Mouse (Mus musculus): Measurements from ENCODE around the gene Pnrc2.
A peak's percentile ranks its signal among the peaks of the same experiment; 100 is the strongest.

Pnrc2 gene

DNA sequence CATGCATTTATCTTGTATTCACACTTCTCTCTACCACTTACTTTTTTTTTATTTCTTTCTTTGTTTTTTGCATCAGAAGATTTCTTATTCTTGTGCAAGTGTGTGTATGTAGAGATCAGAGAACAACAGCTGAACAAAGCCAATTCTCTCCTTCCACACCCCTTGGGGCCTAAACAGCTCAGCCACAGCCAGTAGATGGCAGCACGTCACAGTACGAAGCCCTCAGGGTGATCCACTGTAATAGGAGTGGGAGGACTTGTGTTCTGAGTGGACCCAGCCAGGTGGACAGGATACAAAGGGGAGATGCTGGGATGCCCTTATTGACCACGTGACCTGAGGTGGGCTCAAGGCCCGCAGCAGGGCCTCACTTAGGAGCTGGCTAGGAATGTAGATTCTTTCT is 16.2 kb upstream of the Pnrc2 start:
- peak; percentile 52 for DNase-seq

DNA sequence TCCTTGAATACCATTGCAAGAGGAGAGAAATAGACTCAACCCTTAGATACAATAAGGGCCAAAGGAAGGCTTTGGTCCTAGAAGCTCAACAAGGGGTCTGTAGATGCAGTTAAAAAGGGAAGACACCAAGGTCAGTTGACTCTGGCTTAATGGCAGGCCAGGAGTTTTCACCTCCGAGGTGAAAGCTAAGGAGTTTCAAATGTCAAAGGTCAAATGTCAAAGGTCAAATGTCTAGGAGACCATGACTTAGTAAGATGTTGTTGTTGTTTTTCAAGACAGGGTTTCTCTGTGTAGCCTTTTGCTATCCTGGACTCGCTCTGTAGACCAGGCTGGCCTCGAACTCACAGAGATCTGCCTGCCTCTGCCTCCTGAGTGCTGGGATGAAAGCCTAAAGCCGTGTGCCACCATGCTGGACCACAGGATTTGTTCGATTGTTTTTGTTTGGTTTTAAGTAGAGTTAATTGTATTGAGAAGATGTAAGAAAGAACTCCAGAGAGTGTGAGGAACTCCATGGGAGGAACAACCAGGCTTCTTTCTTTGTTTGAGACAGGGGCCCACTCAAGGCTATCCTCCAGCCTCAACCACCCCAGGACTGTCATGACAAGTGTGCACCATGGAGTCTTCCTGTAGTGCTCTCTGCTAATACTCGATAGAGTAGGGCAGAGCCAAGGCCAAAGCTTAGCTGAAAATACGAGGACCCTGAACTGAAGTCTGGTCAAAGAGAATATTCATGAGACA is 15.7 kb upstream of the Pnrc2 start:
- DNase-seq = no peak

DNA sequence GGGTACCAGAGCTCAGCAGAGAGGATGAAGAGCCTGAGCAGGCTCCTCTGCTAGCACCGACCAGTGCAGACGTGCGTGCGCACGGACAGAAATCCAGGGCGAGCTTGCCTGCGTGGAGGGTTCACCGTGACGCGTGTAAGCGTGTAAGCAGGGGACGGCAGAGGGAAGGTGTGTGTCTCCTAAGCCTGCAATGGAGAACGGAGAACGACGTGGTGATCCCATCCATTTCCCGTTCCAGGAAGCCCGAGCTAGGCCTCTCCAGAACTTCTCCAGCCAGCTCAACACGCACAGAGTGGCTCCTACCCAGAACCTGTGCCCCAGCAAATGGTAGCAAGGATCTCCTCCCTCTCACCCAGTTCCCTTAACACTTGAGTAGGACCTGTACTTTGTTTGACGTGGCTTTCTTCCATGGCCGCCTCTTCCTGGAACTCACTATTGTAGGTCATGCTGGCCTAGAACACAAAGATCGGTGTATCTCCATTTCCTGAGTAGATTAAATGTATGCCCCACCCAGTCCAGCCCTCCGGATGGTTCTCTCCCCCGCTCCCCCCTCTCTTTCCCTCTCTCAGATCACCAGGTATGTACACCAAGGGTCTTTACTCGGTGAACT is 14.9 kb upstream of the Pnrc2 start:
- no peak for DNase-seq

DNA sequence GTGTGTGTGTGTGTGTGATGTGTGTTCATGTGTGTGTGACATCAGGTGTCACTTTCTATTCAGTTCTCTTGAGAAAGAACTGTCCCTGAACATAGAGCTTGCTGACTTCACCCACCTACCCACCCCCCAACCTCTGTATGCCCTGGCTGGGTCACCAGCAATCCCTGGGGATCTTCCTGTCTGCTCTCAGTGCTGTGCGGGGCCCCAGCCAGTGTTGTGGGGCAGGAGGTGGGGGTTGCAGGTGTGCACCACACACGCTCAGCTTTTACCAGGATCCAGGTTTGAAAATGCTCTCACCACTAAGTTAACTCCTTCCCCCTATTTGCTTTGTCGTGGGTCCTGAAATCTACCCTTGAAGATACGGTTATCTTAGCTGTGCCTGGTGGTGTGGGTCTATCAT is 12.5 kb upstream of the Pnrc2 start:
- no peak for DNase-seq

DNA sequence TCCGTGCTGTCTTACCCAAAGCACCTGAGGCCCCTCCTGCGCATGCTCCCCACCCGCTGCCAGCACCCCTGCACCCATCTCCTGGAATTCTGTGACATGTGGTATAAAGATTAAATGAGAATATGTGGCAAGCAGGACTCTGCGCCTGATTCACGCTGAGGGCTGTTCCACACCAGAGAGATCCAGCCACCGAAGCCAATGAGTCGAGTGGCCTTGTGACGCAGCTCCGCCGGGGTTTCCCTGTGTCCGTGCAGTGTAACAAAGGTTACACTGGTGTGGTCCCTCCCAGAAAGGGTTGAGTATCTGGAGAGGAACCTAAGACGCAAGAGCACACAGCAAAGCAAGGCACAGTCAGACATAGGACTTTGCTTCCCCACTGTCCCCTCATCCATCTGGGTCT is 12.0 kb upstream of the Pnrc2 start:
- no peak for DNase-seq

DNA sequence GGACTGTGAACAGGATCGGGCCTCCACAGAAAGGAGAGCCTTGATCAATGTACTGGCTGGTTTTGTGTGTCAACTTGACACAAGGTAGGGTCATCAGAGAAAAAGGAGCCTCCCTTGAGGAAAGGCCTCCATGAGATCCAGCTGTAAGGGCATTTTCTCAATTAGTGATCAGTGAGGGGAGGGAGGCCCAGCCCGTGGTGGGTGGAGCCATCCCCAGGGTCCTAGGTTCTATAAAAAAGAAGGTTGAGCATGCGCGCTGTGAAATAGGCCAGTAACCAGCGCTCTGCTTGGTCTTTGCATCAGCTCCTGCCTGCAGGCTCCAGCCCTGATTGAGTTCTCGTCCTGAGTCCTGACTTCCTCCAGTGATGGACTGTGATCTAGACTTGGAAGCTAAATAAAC is 10.9 kb upstream of the Pnrc2 start:
- DNase-seq = no peak

DNA sequence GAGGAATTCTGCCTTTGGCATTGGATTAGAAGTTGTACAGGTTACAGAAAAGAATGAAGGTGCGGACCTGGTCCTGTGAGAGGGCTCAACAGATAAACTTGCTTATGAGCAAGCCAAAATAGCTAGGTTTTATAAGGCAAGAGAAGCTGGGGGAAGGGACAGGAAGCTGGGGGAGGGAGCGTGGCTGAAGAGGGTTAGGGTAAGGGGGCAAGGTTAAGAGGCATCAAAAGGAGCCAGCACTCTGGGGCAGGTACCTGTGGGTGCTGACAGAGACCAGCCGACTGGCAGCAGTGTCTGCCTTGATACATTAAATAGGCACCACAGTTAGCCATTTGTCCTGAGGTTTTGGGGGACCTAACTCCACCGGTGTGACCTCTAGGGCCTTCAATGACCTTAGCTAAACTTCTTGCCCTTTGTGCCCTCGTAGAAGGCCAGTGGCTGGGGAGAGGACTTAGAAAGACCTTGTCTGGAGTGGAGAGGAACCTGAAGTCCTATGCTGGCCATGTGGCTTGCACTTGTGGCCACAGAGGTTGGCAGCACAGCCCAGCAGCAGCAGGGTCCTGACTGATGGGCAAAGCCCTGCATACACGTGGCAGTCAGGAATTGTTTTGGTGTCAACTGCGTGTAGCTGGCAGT is 10.3 kb upstream of the Pnrc2 start:
- no peak for DNase-seq

DNA sequence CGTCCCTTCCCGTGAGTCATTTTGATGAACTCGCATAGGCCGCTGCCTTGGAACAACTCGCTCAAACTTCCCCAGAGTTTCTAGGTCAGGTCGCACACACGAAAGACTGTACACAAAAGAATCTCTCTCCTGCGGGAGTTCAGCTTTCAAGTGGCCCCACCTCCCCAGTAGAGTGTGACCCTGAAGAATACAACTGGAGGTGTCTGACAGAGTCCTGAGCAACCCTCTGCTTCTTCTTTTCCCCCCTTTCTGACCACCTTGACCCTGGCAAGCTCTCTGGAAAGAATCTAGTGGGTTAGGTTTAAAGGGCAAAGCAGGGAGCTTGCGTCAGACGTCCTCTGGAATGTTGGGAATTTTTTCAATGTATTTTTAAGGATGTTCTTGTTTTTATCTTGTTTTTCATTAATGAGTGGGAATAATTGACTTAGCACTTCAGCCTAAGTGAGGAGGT is 9.8 kb upstream of the Pnrc2 start:
- no peak for DNase-seq

DNA sequence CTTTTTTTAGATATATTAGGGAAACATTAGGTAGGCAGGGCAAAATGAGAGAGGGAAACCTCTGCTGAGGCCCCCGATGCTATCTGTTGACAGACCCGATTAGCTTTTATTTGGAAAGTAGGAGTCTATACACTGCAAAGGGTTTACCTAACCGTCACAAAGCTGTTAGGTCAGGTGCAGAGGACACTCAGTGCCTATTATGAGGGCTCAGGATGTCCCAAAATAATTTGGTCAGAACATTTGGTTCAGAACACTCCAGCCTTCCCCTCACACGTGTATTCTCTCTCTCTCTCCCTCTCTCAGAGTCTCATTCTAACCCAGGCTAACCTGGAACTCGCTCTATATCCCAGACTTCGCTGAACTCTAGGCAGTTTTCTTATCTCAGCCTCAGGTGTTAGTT is 8.4 kb upstream of the Pnrc2 start:
- no peak for DNase-seq

DNA sequence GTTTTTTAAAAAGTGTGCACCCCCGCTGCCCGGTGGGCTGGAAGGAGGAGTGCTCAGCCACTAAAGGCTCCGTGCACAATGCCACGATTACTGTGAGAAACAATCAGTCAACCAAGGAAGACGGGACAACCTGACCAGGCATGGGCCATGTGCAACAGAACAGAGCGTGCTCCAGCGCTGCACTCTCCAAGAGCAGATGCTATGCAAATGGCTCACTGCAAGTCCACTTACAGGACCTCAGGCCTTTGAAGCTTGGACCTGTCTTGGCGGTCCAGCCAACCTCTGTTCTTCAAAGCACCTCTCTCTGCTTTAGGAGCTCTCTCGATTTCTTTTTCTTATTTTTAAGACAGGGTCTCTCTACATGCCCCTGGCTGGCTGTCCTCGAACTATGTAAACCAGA is 6.9 kb upstream of the Pnrc2 start:
- DNase-seq = no peak

DNA sequence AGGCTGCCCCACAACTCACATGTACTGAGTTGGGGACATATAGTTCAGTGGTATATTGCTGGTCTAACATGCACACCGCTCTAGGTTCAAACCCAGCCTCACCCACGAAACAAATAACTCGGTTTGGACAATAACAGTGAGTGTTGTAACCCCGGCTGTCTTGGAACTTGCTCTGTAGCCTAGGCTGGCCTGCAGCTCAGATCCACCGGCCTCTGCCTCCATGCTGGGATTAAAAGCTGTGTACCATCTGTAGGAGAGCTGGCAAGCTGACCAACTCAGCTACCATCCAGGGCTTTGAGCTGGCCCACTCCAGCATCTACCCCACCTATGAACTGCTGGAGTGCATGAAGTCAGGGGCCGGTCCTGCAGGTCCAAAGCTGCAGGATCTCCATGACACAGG is 6.4 kb upstream of the Pnrc2 start:
- no peak for DNase-seq

DNA sequence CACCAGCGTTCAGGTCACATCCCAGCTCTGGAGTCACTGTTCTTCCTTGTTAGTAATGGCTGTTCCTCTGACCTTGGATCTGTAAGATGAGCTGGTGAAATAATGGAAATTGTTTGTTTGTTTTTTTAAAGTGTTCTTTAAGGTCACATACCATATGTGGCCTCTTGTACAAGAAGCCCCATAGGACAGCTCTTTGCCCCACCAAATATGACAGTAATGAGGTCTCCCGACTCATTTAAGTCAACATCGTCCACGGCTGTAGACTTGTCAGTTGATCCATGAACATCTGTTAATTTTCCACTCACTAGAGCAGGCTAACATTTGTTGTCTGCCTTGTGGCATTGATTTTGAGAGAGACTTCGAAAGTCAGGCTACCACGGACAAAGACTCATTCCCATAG is 5.4 kb upstream of the Pnrc2 start:
- no peak for DNase-seq

DNA sequence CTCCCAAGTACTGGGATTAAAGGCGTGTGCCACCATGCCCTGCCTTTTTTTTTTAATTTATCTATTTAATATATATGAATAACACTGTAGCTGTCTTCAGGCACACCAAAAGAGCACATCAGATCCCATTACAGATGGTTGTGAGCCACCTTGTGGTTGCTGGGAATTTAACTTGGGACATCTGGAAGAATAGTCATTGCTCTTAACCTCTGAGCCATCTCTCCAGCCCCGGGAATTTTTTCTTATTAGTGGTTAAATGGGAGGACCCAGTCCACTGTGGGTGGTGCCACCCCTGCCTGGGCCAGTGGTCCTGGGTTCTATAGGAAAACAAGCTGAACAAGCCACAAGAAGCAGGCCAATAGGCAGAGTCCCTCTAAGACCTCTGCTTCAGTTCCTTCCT is 4.1 kb upstream of the Pnrc2 start:
- no peak for DNase-seq

DNA sequence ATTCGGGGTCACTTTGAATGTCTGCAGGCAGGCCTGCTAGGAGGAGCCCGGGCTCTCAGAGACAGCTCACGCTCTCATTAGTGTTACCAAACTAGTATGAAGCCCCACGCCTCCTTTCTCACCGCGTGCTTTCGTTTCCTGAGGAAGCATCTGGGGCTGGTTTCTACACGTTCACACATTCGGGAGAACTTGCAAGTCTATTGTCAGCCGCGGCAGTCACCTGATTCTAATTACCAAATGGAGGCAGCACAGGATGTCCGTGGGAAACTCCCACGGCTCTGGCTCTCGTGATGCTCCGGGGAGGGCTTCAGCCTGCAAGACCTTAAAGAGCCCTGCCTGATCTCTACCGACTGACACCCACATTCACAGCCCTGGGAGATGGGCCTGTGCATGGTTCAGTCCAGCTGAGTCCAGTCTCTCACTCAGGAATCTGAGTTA is 3.0 kb upstream of the Pnrc2 start:
- DNase-seq = peak; percentile 42

DNA sequence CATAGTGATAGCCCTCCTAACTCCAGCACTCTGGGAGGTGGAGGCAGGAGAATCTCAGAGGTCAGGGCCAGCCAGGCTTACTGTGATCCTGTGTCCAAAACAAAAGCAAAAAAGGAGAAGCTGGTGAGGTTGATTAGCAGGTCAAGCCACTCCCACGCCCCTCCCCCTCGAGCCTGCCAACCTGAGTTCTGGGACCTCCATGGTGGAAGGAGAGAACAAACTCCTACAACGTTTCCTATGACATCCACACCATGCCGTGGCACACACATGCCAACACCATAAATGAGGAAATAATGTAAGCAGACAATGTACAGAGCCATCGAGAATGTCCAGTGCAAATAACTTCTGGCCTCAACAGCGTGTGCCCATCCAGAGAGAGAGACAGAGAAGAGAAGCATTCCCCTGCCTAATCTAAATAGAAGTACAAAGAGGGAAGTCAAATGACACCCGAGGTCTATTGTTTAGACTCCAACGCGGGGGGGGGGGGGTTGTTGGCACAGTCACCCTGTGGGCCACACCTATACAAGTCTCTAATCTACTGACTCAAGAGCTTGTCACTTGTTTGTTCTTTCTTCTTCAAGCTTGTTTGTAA is 2.4 kb upstream of the Pnrc2 start:
- DNase-seq = no peak

DNA sequence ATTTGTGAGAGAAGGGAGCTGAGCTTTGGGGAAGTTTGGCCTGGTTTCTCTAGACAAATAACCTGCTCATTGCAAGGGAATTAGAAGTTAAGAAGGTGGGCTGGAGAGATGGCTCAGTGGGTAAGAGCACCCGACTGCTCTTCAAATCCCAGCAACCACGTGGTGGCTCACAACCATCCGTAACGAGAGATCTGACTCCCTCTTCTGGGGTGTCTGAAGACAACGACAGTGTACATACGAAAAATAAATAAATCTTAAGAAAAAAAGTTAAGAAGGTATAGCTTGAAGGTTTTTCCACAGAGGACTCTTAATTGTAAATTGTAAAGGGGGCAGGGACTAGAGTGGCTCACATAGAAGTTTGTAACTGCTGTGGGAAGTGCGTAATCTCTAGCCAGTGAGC is 1.9 kb upstream of the Pnrc2 start:
- DNase-seq = no peak

DNA sequence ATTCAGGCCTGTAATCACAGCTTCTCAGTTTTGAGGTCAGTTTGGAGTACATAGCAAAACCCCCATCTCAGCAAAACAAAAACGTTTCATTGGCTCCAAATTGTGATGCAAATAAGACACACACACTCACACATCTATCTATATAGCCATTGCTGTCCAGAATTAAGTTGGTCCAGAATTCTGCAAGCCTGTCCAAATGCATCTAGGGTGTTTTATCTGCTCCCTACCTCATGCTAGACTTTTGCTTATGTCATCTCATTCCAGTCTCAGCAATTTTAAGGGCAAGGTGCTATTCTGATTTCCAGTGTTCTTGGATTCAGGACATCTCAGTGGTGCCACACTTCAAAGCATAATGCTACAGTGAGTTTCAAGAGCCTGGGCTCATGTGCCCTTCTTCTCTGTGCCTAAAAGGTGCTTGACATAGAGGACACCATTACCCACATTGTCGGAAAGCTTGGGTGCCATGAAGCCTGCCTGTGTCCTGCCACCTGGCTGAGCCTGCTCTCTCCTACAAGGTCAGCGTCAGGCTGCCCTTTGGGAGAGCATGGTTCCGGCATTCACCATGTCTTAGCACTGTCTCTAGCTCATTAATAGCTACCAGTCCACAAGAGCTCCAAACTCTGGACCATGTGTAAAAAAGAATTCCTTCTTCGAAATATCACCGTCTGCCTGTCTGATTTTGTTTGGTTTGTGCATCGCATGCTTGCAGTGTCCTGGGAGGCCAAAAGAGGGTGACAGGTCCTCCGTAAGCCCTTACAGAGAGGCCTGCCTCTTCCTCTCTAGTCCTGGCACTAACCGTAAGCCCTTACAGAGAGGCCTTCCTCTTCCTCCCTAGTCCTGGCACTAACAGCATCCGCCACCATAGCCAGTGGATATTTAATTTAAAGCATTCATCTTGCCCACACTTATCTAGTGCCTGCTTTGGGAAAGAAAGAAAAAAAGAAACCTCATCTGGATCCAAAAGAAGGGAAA is 1.2 kb upstream of the Pnrc2 start:
- no peak for DNase-seq

DNA sequence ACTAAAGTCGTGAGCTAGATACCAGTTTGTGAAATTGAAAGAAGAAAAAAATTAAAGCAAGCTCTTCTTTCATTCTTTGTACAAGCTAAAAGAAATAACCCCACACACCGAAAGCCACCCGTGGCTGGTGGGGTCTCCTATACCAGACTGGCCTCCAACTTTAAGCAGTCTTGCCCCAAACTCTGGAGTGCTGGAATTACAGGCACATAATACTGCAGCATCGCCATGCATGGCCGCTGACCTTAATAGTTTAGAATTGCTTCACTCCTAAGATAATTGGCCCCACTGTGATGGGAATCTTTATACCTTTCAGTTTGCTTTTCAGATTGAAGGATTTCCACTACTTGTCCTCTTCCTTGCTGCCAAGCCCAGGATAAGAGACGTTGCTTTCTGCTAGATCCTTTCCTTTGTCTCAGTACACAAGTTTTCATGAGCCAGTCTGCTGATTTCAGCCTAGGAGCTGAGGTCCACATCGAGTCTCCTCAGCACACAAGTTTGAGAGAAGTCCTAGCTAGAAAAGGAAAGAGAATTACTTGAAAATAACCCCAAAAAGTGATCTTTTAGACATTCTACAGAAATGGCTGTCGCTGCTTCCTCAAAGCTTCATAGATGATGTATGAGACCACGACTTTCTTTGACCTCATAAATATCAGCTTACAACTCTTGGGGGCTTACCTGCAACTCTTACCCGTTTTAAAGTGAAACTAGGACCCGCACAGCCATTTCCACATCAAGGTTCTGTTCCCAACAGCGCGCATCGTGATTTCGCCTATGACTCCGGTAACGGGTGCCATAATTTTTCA is 860 bp downstream of the Pnrc2 start:
- DNase-seq = no peak

DNA sequence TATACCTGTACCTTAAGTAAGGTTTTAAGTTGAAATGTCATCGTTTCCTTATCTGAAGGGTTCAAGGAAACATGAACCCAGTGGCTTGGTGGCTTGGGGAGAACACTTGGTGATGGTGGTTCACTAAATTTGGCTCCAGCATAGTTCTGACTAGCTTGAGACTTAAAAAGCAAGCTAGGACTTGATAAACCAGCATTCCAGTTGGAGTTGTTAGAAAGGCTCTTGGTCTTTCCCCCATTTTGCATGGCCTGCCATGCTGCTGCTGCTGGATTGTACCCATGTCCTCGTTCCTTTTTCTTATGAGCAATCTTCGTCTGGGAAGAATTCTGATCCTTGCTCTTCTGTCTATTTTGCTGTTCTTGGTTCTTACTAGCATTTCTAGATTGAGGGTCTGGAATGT is 1.6 kb downstream of the Pnrc2 start:
- DNase-seq = no peak

DNA sequence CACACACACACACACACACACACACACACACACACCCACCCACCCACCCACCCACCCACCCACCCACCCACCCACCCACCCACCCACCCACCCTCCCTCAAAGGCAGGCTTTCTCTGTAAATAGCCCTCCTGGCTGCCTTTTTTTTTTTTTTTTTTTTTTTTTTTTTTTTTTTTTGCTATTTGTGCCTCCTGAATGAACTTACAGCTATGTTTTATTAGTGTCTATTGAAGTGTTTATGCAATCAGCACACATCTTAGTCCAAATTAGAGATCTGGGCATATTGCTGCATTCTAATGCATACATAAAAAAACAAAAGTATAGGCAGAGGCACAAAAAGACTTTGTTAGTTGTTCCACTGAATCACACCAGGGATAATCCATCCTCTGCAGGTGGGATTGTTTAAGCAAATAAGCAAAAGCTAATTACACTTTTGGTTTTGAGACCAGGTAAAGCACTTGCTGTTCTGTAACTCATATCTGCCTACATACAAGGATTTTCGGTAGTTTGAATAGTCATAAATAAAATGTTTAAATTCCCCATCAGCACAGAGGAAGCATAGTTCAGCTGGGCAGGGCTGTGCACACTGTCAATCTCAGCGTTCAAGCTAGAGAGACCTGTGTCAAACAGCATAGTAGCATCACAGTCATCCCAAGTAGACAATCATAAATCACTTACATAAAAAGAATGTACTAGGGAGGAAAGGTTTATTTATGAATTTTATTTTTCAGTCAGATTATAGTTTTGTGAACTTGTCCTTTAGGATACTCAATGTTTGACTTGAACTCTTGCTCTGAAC is 3.2 kb downstream of the Pnrc2 start:
- DNase-seq = no peak

DNA sequence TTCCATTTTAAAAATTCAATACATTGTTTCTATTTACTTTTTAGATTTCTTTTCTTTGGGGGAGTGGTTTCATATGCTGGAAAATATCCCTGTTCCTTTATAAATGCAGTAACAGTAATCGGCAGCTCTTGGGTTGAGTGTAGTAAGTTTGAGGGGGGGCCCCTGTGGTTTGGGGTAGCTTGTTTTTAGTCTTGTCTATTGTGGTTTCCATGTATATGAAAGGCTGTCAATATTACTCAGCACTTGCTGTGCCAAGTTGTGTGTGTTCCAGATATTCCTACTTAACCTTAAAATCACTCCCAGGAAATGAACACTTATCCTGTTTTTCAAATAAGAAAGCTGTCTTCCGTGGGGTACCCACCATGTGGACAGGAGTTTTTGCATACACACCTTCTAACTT is 4.7 kb downstream of the Pnrc2 start:
- DNase-seq = no peak

All from cerebellum, adult 11 months (tissue).